Mouse (Mus musculus): ENCODE measurements around the gene Fgfr2. TPM values are rescaled to one million over a fixed set of nuclear protein-coding genes. Genes with fewer than 3 reads are reported as not detected.

Gene Fgfr2
- total RNA-seq, 2 experiments from 2014 or later: 1.5 to 1.7 TPM

DNA sequence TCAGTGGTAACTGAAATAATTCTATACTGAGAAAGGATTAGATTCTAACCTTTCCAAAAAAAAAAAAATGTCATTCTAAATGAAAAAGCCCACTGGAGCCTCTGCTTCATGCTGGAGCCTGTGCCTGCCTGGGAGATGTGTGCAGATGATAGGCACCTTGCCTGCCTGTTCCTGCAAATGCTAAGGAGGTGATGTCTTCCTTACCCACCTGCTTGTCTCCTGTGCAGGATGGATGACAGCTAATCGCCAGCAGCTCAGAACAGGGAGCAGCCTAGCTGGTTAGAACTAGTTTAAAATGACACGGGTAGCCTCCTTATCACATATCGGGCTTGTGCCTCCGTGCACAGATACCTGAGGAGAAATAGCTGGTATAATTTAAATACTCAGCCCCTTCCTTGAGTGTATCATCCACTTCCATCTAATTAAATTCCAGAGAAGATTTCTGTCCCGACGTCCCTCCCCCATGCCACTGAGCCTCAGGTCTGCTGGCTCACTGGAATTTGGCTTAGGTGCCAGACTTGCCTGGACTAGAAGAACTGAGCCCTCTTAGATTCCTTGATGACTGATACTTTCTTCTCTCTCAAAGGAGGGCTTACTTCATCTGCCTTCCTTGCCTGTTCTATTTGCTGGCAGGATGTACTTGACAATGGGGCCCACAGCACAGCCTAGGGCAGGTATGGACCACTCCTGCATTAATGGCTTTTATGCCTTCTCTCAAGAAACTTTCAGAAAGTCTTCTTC, 2782.6 kb downstream of the Fgfr2 start:
- intact Hi-C loops (cut with DNase I): loop anchor here (2.0 kb wide), 1 partner anchor 16 kb away; no protein-coding TSS in a partner anchor
- DNase-seq: no peak

DNA sequence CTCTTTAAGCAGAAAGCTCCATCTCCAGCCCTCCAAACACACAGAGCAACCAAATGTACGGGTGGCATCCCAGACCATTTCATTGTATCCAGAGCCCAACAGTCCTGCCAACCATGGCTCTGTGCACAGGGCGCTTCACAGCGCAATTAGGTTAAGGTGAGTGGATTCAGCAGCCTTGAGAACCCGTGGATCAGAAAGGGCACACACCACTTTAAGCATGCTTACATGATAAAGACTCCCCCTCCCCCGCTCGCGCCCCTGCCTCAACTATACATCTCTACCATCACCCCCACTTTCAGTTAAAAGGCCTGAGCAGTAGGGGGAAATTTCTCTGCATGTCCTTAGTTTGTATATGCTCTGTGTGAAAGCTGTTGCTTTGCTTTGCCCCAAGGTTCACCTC, 2785.5 kb downstream of the Fgfr2 start:
- intact Hi-C loops (cut with DNase I): no loop called here
- no peak for DNase-seq

DNA sequence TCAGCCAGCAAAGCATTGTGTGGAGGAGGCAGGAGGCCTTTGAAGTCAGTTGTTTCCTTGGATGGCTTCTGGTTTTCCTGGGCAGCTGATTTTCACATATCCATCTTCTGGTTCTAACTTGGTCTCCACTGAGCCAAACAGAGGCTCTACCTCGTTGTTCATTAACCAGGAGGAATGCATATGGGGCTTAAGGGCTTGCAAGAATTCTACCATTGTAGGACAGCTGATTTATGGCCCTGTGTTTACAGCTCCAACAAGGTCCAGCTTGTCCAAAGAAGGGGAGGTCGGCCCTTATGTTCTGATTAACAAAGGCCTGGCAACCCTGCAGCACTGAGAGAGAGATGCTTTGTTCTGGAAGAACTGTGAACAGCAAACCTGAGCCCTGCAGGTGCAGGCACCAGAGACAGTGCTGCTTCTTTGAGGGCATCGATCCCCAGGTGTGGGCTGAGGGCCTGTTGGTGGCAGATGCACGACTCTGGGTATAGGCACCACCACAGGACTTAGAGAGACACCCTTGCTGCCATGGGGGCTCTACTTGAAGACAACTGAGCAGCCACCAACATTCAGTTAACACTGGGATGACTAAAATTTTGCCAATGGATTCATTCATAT, 2787.6 kb downstream of the Fgfr2 start:
- intact Hi-C loops (cut with DNase I): no loop called here
- DNase-seq: no peak

DNA sequence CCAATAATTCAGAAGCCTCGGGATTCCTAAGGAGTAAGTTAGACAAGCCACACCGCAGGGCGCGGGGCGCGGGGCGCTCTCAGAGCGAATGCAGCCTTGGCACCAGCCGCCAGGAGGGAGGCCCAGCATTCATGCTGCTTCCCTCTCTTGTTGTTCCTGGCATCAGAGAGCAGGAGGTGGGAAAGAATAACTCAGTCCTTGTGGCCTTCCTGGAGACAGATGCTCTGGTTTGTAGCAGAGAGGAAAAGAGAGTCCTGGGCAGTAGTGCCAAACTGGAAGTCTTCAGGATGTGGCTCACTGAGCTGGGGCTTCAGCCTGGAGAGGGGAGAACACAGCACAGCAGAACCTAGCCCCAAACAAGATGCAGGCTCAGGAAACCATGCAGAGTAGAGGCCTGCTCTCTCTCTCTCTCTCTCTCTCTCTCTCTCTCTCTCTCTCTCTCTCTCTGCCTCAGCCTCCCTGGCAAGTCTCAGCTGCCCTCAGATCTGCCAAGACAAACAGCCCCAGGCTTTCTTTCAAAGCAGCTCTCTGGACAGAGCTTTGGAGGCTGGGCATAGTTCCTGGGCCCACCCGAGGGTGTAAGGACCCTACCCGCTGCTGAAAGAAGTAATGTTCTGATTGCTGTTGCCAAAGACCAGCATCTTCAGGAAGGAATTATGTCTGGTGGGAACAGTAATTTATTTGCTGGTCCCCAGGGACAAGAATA, 2790.5 kb downstream of the Fgfr2 start:
- DNase-seq: no peak
- intact Hi-C loops (cut with DNase I): no loop called here

DNA sequence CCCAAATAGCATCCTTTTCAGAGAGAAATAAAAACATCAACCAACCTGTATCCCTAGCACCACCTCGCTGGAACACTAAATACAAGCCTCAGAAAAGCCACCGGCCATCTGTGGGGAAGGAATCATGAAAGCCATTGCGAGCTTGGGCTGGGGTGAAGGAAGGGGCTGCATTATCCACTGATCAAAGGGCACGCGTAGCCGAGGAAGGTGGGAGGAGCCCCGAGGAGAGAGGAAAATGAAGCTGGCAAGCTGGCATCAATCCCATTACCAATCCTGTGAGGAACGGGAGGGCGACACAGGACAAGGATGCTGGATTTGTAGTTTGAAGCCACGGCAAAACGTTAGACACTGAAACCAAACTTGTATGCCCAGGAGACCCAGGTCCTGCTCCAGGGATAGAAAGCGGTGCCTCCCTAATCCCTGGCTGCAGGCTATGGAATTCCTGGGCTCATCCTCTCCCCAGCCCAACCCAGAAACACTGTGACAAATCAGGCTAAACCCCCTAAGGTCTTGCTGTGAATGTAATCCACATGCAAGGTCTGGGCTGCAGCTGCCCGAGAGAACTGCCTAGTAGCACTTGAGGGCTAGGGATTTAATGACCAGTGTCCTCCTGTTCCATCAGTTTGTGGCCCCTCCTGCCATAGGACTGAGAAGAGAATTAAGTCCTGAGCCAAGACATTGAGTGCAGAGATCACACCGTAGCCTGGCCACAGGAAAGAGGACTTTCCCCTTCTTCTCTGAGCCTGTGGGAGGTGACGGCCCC, 2795.4 kb downstream of the Fgfr2 start:
- intact Hi-C loops (cut with DNase I): no loop called here
- DNase-seq: no peak

DNA sequence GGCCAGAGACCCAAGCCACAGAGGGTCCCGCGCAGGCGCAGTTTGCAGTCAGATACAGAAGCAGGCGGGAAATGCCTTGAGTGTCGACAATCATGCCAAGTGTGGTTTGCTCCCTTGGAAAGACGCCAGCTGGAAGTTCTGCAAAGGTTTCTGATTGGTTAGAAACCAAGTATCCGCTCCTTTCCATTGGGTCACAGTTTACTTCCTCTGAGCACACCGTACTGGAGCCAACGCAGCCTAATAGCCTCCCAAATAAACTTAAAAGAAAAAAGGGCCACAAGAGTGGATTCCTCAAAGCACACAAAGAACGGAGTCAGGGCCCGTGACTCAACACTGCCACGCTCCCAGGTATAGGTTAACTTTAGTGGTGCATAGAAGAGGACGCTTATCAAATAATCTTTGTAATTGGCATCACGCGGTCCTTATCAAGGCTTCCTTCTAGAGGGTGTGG, 2797.1 kb downstream of the Fgfr2 start:
- DNase-seq: peak; percentile 28 to 56
- intact Hi-C loops (cut with DNase I): no loop called here

DNA sequence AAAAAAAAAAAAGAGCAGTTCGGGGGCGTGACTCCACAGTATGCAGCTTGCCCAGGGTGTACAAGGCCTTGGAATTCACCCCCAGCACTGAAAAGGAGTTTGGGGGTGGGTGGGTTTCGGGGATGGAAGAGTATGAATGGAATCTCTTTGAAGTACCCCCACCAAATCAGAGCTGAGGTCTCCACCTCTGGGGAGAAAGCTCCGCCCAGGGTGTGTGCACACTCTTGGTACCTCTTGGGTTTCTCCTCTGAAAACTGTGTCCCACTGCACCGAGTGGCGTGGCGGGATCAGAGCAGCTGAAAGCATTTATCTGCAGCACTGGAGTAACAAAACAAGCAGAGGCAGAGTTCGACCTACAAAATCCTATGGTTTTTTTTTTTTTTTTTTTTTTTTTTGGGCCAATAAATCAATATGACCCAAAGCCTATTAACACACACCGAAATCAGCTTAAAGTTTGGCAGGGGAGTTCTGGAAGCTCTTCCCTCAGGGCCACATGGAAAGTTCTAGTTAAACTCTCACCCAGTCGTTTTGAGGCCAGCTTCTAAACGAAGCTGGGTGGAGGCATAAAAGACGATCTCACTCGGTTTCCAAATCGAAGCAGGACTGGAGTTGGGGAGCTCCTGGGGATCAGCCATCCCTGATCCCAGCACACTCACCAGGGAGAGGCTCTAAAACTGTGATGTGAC, 2798.3 kb downstream of the Fgfr2 start:
- intact Hi-C loops (cut with DNase I): loop anchor here (5.0 kb wide), 1 partner anchor 53 kb away; no protein-coding TSS in a partner anchor
- no peak for DNase-seq

DNA sequence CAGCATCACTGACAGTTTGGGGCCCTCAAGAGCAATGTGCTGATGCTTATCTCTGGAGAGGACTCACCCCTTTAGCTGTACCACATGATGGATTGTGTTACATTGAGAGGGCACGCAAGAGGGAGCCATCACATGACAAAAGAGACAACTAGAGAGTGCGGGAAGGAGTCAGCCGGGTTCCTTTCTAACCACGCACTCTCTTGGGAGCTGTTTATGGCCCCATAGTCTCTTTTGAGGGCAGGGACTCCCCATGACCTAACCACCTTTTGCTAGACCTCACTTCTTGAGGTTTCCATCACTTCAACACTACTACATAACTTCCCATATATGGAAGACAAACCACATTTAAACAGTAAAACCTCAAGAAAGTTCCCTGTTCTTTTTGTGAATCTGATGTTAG, 2799.4 kb downstream of the Fgfr2 start:
- intact Hi-C loops (cut with DNase I): loop anchor here (5.0 kb wide), 1 partner anchor 51 kb away; no protein-coding TSS in a partner anchor
- no peak for DNase-seq

DNA sequence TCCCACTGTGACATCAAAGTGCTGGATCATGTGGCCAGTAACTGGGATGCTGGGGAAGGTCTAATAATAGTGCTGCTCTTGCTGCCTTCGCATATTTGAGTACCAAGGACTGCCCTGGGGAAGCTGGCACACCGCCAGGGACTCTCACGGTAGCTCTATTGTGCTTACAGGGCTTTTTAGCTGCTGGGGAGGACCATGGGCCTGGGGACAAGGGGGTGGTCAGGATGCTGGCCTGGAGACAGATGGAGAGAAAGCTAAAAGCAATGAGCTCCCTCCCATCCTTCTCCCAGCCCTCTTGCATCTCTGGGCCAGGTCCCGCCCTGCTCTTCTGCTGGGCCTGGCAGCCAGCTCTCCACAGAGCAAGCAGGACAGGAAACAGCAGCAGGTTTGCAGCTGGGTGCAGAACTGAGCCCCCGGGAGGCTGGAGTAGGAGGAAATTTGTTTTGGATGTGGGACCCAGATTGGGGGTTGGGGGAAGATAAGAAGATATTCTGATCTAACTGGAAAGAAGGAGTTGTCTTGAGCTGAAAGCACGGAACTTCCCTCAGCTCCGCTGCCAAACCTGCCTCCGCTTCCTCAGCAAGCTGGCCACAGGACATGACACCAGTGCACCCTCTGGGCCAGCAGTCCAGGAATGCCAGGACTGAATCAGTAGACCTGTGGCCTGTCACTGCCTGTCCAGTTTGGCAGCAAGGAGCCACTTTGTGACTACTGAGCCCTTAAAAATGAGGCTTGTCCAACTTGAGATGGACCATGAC, 2803.2 kb downstream of the Fgfr2 start:
- peak; percentile 58 for DNase-seq
- intact Hi-C loops (cut with DNase I): loop anchor here (5.0 kb wide), 1 partner anchor 48 kb away; no protein-coding TSS in a partner anchor

DNA sequence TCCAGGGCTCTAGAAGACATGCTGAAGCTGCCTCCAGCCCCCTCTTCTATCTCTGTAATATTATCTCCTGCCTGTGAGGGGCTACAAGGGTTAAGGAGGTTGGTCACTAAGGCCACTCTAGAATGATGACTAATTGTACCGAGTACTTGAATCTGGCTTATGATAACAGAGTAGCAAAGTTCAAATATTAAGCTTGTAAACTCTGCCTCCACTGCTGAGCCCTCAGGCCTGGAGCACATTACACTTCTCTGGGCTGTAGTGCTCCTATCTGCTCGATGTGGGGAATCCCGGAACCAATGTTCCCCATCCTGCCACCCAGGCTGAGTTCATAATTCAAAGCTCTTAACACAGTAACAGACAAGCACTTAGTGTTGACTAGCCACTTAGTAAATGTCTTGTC, 2806.9 kb downstream of the Fgfr2 start:
- intact Hi-C loops (cut with DNase I): no loop called here
- no peak for DNase-seq

DNA sequence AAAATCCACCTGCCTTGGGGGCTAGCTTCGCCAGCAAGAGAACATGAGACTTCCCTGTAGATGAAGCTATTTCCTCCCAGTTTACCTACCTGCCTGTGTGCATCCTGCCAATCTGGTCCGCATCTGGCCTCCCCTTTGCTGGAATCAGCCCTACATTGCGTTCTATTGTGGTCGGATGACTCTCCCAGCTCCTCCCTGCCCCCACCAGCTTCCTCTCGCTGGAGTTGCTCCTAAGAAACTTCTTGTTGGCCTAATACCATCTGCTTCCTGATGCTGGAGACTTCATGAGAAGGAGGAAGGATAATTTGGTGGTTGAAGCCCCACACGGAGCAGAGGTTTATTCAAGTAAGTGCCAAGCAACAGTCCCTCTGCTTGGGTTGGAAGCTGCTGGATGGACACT, 2807.9 kb downstream of the Fgfr2 start:
- DNase-seq: no peak
- intact Hi-C loops (cut with DNase I): no loop called here

DNA sequence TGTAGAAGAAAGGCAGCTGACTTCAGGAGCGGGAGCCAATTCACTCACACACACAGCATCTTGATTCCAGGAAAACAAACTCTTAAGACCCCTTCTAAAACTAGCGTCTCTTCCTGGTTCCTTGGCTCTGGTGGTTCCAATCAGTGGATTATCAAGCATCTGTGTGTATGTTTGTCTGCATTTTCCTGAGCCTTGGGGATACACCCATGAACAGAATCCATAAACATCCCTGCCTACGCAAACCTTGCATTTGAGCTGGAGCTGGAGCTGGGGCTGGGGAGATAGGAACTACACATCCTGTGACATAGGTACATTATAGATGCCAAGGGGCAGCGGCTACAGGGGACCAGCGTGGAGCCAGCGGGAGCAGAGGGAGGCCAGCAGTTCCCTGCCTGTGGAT, 2808.5 kb downstream of the Fgfr2 start:
- DNase-seq: no peak
- intact Hi-C loops (cut with DNase I): no loop called here

DNA sequence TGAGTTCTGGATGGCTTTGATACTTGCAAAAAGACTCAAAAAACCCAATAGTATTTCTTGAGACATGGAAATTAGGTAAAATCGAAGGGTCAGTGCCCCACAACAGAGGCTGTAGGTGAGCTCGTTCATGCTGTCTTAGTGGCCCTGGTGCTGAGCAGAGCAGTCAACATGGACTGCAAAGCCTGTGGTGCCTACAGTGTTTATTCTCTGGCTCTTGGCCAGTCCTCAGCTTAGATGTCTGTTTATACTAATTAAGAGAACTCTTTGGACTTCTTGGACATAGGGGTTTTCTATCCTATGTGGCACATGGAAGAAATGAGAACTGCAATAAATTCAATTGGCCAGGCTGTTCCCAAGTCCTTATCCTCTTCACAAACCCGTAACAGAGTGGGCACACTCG, 2811.8 kb downstream of the Fgfr2 start:
- intact Hi-C loops (cut with DNase I): no loop called here
- no peak for DNase-seq

DNA sequence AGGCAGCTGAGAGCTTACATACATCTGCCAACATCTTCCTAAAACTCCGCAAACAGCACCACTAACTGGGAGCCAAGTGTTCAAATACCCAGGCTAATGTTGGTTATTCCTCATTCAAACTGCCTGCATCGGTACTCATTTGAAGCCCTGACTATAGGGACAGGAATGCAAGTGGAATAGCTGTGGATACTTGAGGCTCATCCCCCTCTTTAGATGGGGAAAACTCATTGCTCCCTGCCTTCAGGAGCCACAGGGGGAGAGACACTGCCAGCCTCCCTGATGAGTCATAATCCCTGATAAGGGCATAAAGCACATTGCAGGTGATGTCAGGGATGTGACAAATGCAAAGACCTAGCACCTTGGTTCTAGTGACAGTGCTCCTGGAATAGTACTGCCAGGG, 2814.0 kb downstream of the Fgfr2 start:
- intact Hi-C loops (cut with DNase I): no loop called here
- DNase-seq: no peak

DNA sequence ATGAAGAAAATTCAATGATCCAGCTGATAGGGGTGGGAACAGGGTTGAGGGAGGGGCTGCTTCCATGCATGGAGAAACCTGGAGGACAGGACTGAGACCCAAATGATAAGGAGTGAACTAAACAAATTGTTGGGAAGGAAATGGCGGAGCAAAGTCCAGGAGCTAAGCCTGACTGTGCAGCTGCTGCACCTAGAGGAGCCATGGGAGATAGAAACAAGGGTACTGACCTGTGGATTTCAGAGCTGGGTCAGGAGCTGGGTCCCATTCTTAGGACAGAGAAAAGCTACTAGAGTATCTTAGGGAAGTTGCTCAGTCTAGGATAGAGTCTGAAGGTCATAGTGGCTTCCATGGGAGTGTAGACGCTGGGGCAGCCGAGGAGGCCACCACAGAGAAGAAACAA, 2816.1 kb downstream of the Fgfr2 start:
- intact Hi-C loops (cut with DNase I): no loop called here
- DNase-seq: no peak

DNA sequence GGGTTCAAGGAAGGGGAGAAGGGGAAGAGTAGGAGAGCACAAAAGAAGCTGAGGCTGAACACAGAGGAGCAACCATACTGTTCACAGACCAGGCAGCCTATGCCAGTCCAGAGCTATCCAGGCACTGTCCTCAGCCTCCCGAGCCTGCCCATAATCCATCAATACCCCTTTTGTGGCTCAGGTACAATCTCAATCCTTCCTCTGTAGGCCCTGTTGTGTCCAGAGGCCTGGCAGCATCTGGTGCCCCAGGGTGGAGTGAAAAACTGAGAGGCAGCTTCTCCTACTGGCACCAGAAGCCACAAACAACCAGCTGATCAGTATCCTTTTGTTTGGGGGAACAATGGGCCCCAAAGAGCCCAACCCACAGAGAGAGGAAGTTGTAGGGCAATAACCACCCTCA, 2818.5 kb downstream of the Fgfr2 start:
- intact Hi-C loops (cut with DNase I): no loop called here
- no peak for DNase-seq

DNA sequence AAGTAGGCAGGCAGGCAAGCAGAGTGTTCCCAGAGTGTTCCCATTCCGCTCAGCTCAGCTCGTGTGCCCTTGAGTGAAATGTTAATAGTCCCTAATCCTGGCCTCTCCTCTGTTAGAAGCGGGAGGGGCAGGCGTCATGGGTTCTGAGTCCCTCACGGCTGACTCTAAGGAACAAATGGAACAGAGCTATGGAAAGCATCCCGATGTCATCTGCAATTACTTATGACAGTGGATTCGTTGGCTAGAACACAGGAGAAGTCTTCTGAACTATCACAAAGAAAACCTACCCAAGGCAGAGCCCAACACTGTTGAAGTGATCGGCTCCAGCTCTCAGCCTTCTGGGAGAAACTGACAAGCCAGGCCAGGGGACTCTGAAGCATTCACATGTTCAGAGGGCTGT, 2819.7 kb downstream of the Fgfr2 start:
- intact Hi-C loops (cut with DNase I): no loop called here
- no peak for DNase-seq

DNA sequence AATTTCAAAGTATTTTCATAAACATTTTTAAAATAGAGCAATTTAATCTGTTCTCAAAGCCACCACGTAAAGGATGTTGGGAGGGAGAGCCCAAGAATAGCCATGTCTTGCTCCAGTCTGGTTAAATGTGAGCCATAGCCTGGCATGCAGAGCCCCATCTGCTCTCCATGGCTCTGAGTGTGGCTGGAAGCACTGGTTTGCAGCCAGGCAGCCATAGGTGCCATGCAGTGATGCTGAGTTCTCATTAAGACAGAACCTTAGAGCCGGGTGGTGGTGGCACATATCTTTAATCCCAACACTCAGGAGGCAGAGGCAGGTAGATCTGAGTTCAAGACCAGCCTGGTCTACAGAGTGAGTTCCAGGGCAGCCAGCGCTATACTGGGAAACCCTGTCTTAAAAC, 2822.5 kb downstream of the Fgfr2 start:
- no peak for DNase-seq
- intact Hi-C loops (cut with DNase I): no loop called here

DNA sequence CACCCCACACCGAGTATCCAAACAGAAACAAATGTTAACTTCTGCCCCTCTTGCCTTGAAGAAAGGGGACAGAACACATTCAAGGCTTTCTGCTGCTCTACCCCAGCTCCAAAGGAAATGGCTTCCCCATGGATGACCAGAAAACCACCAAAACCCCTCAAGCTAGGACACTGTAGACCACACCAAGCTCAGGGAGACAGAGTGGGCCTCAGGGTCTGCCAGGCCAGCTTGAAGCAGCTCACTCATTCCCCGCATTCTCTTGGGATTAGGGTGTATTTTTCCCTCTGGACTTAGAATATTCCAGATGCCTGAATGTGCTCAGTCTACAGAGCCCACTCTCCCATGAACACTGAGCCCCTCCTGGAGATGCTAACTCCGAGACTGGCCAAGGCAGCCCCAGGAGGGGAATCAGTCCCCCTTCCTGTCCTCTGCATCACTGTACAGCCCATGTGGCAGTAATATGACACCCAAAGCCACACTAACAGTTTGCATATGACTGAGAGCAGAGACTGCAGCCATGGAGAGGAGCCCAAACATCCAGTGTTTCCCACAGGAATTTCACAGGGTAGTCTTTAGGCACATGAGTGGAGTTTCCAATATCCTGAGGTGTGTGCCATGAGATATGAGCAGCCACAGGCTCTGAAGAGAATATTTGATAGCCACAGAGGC, 2824.1 kb downstream of the Fgfr2 start:
- intact Hi-C loops (cut with DNase I): no loop called here
- DNase-seq: no peak
